Mouse (Mus musculus): ENCODE data around the gene Cutal. TPM values are rescaled to one million over a fixed set of nuclear protein-coding genes. Genes with fewer than 3 reads are reported as not detected.
A peak's percentile ranks its signal among the peaks of the same experiment; 100 is the strongest.

Gene Cutal
- polyA plus RNA-seq, 2 experiments: 0.06 TPM; not detected in 1

DNA sequence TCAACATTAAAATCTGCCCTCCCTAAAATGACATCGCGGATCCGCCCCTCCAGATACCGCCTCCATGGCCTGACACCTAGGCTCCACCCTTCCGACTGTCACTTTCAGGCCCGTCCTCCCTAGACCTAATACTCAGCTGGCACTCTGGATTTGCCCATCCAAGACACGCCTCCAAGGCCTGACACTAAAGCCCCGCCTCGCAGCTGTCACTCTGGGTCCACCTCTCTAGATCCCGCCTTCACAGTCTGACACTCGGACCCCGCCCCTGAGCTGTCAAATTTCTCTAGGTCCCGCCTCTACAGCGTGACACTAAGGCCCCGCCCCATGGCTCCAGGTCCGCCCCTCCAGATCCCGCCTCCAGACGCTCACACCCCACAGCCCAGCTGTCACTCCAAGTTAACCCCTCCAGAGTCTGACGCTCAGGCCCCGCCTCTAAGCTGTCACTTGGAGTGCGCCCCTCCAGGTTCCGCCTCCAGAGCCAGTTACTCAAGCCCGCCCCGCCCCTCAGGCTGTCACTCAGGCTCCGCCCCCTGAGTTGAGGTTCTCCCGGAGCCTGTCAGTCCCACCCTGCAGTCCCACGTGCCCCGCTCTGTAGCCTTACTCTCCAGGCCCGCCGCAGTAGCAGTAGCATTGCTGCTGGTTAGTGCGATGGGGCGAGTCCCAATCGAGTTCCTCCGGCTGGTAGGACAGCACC lies 30.8 kb downstream of the Cutal start:
- Histone ChIP-seq H3K4me1 (ENCODE audit: control insufficient read depth, insufficient read depth, low read length) (no peaks in the 10 kb centered on the region), H3K4me2 (replicated peaks; ENCODE audit: low read depth, low read length, severe bottlenecking) (peak overlapping the region; percentile 60), H3K27me3 (ENCODE audit: control insufficient read depth, insufficient read depth, low read length) (peaks cover 15% of the 10 kb centered on the region), H3K36me3 (ENCODE audit: control insufficient read depth, insufficient read depth, low read length) (no peaks in the 10 kb centered on the region), H3K4me3 (replicated peaks; ENCODE audit: low read length) (peak overlapping the region; percentile 17), H3K27ac (replicated peaks; ENCODE audit: low read depth, low read length) (no peak overlapping the region), H3K9me3 (ENCODE audit: control insufficient read depth, low read length) (no peaks in the 10 kb centered on the region), H3K9ac (ENCODE audit: low read depth, low read length, severe bottlenecking) (no peak overlapping the region; the same call in 1 of the 2 replicates)
- under 1% methylated on average over 34 of the region's 34 CpGs for WGBS
- TF ChIP-seq POLR2A (IDR thresholded peaks at IDR 0.05; ENCODE audit: borderline replicate concordance, extremely low read depth, insufficient read depth, insufficient read length): no peak
- DNase-seq (ENCODE audit: low spot score): peak; percentile 97
- peak; percentile 97 for ATAC-seq (ENCODE audit: low FRiP score, low read depth)

DNA sequence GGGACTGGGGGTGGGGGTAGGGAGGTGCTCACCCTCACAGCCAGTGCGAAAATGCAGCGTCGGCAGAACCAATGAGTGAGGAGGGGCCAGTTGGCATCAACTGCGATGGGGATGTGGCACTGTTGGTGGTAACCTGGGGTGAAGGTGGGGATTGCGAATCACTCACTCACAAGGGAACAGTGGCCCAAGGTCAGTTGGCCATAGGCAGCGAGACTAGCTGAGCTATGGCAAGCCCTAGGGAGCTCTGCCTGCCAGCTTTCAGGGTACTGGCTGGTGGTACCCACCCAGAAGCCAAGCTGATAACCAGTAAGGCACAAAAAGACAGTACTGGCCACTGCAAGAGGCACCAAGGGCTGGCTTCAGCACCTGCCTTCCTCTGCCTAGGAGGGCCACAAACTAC lies 32.2 kb downstream of the Cutal start:
- Histone ChIP-seq H3K36me3 (ENCODE audit: control insufficient read depth, insufficient read depth, low read length) (no peaks in the 10 kb centered on the region), H3K27ac (replicated peaks; ENCODE audit: low read depth, low read length) (no peak overlapping the region), H3K4me3 (replicated peaks; ENCODE audit: low read length) (no peak overlapping the region), H3K9ac (ENCODE audit: low read depth, low read length, severe bottlenecking) (no peak overlapping the region), H3K4me1 (ENCODE audit: control insufficient read depth, insufficient read depth, low read length) (no peaks in the 10 kb centered on the region), H3K4me2 (replicated peaks; ENCODE audit: low read depth, low read length, severe bottlenecking) (no peak overlapping the region), H3K9me3 (ENCODE audit: control insufficient read depth, low read length) (no peaks in the 10 kb centered on the region), H3K27me3 (ENCODE audit: control insufficient read depth, insufficient read depth, low read length) (peaks cover 26% of the 10 kb centered on the region)
- no peak for ATAC-seq (ENCODE audit: low FRiP score, low read depth)
- WGBS: 60% methylated on average over 6 of the region's 6 CpGs
- DNase-seq (ENCODE audit: low spot score): no peak
- TF ChIP-seq POLR2A (IDR thresholded peaks at IDR 0.05; ENCODE audit: borderline replicate concordance, extremely low read depth, insufficient read depth, insufficient read length): no peak

DNA sequence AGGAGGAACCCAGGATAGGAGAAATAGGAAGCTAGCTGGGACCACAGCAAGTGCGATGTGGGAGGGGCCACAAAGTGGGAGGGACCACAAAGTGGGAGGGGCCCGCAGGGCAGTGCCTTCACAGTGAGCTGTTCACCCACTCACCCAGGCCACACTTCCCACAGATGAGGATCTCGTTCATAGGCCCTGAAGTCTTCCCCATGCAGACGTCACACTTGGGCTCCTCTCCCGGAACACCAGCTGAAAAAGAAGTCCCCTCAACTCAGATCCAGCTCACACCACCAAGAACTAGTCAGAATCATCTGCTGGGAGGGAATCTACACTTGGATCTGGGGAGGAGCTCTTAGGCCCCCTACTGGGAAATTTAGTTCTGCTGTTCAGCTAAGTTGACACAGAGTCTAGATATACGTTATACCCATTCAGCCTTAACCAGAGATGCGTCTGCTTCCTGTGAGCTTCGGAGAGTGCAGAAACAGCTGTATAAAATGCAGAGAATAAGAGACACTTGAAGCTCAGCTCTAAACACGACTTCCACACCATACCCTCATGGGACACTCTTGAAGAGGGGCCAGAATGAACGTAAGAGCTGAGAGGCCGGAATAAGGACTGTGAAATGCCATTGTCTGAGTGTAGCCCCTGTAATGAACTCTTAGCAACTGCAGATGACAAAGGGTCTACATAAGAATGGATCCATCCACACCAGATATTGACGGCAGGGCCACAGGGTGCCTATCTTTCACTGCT lies 32.8 kb downstream of the Cutal start:
- Histone ChIP-seq H3K9ac (ENCODE audit: low read depth, low read length, severe bottlenecking) (no peak overlapping the region), H3K27ac (replicated peaks; ENCODE audit: low read depth, low read length) (no peak overlapping the region), H3K27me3 (ENCODE audit: control insufficient read depth, insufficient read depth, low read length) (peaks cover 32% of the 10 kb centered on the region), H3K4me3 (replicated peaks; ENCODE audit: low read length) (no peak overlapping the region), H3K9me3 (ENCODE audit: control insufficient read depth, low read length) (no peaks in the 10 kb centered on the region), H3K4me1 (ENCODE audit: control insufficient read depth, insufficient read depth, low read length) (no peaks in the 10 kb centered on the region), H3K4me2 (replicated peaks; ENCODE audit: low read depth, low read length, severe bottlenecking) (no peak overlapping the region), H3K36me3 (ENCODE audit: control insufficient read depth, insufficient read depth, low read length) (no peaks in the 10 kb centered on the region)
- ATAC-seq (ENCODE audit: low FRiP score, low read depth) (no peak), DNase-seq (ENCODE audit: low spot score) (peak; percentile 24)
- TF ChIP-seq POLR2A (IDR thresholded peaks at IDR 0.05; ENCODE audit: borderline replicate concordance, extremely low read depth, insufficient read depth, insufficient read length): no peak
- WGBS: 50% methylated on average over 12 of the region's 12 CpGs

DNA sequence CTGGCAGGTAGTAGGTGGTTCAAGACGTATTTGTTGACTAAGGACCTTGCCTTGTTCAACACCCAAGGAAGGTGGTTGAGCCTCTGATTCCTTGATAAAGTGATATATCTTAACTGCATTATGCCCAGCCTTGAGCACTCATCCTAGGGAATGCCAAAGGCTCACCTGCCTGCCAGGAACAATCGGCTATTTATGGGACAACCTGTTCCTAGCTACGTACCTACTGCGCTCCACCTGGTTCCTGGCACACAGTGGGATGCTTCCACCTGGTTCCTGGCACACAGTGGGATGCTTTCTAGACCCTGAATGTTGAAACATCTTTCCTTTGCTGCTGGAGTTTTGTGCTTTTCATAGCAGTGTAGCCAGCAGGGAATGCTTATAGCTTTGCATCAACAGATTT lies 35.5 kb downstream of the Cutal start:
- Histone ChIP-seq H3K9ac (ENCODE audit: low read depth, low read length, severe bottlenecking) (no peak overlapping the region), H3K4me3 (replicated peaks; ENCODE audit: low read length) (no peak overlapping the region), H3K9me3 (ENCODE audit: control insufficient read depth, low read length) (no peaks in the 10 kb centered on the region), H3K27ac (replicated peaks; ENCODE audit: low read depth, low read length) (no peak overlapping the region), H3K36me3 (ENCODE audit: control insufficient read depth, insufficient read depth, low read length) (no peaks in the 10 kb centered on the region), H3K27me3 (ENCODE audit: control insufficient read depth, insufficient read depth, low read length) (peaks cover 58% of the 10 kb centered on the region), H3K4me2 (replicated peaks; ENCODE audit: low read depth, low read length, severe bottlenecking) (no peak overlapping the region), H3K4me1 (ENCODE audit: control insufficient read depth, insufficient read depth, low read length) (0 out of 2 replicates have a peak, but pooled peaks cover 3% of the 10 kb centered on the region)
- ATAC-seq (ENCODE audit: low FRiP score, low read depth) (no peak), DNase-seq (ENCODE audit: low spot score) (no peak)
- 91% methylated on average over 4 of the region's 4 CpGs for WGBS
- TF ChIP-seq POLR2A (IDR thresholded peaks at IDR 0.05; ENCODE audit: borderline replicate concordance, extremely low read depth, insufficient read depth, insufficient read length): no peak

DNA sequence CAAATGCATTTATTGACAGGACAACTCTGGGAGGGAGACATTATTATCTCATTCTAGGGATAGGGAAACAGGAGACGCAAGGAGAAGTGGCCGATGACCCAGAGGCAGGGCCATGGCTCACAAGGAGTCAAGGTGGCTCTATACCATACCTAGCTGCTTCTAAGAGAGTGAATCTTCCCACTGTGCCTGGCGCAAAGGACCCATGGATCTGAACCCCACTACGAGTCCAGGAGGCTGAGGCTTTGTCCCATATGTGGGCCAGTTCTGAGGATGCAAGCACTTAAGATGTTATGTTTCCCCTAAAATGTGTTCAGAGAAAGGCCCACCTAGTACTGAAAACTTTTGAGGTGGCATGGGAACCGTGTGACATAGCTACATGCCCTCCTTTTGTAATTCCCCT lies 37.7 kb downstream of the Cutal start:
- H3K4me2 ChIP-seq (replicated peaks; ENCODE audit: low read depth, low read length, severe bottlenecking): no peak overlapping the region
- peaks cover 68% of the 10 kb centered on the region for H3K27me3 ChIP-seq (ENCODE audit: control insufficient read depth, insufficient read depth, low read length)
- 80% methylated on average over 5 of the region's 5 CpGs for WGBS
- DNase-seq (ENCODE audit: low spot score): no peak
- no peak overlapping the region for H3K9ac ChIP-seq (ENCODE audit: low read depth, low read length, severe bottlenecking)
- H3K27ac ChIP-seq (replicated peaks; ENCODE audit: low read depth, low read length): no peak overlapping the region
- no peak overlapping the region for H3K4me3 ChIP-seq (replicated peaks; ENCODE audit: low read length)
- H3K36me3 ChIP-seq (ENCODE audit: control insufficient read depth, insufficient read depth, low read length): no peaks in the 10 kb centered on the region
- H3K9me3 ChIP-seq (ENCODE audit: control insufficient read depth, low read length): no peaks in the 10 kb centered on the region
- H3K4me1 ChIP-seq (ENCODE audit: control insufficient read depth, insufficient read depth, low read length): 0 out of 2 replicates have a peak, but pooled peaks cover 3% of the 10 kb centered on the region
- ATAC-seq (ENCODE audit: low FRiP score, low read depth): no peak
- no peak for TF ChIP-seq POLR2A (IDR thresholded peaks at IDR 0.05; ENCODE audit: borderline replicate concordance, extremely low read depth, insufficient read depth, insufficient read length)

Data from limb, embryonic 14.5 days (tissue).